Mouse (Mus musculus): ENCODE measurements around the gene Ywhae.

The Ywhae gene

DNA sequence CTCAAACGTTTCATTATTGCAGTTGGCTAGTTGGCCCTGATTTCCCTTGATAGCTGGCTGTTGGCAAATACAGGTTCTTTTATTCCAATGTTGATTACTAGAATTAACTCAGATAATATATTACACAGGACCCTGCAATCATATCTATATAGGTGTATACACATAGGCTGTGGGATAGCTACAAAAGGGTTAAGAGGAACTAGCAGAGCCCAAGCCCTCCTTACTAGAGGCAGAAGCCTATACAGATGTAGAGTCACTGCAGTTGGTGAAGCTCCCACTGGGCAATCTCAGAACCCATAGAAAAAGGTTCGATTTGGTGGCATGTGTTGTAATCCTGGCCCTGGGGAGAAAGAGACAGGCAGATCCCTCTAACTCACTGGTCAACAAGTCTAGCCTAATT is 5.5 kb upstream of the Ywhae start:
- ChIA-PET POLR2A (interaction anchor here in 1 of 4 experiments (0.7 kb wide), 1 partner anchor 13 kb away, joined by 6 read pairs; no protein-coding TSS in a partner anchor), CTCF (interaction anchor here in 1 of 4 experiments (0.6 kb wide), 1 partner anchor 478 kb away, joined by 3 read pairs; no protein-coding TSS in a partner anchor)

DNA sequence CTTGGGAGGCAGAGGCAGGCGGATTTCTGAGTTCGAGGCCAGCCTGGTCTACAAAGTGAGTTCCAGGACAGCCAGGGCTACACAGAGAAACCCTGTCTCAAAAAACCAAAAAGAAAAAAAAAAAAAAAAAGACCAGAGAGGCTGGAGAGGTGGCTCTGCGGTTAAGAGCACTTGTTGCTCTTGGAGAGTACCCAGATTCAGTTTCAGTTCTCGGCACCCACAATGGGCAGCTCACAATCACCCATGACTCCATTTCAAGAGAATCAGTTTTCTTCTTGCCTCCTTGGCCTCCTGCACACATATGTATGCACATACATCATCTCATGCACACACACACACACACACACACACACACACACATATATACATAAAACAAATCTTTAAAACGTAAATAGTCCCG is 5.0 kb upstream of the Ywhae start:
- CTCF ChIA-PET: interaction anchor here in 2 of 4 experiments (0.5 to 0.6 kb wide), 2 partner anchors 14 to 478 kb away, joined by 3 to 5 read pairs; no protein-coding TSS in a partner anchor
- POLR2A ChIA-PET: interaction anchor here in 1 of 4 experiments (0.7 kb wide), 1 partner anchor 13 kb away, joined by 6 read pairs; no protein-coding TSS in a partner anchor

DNA sequence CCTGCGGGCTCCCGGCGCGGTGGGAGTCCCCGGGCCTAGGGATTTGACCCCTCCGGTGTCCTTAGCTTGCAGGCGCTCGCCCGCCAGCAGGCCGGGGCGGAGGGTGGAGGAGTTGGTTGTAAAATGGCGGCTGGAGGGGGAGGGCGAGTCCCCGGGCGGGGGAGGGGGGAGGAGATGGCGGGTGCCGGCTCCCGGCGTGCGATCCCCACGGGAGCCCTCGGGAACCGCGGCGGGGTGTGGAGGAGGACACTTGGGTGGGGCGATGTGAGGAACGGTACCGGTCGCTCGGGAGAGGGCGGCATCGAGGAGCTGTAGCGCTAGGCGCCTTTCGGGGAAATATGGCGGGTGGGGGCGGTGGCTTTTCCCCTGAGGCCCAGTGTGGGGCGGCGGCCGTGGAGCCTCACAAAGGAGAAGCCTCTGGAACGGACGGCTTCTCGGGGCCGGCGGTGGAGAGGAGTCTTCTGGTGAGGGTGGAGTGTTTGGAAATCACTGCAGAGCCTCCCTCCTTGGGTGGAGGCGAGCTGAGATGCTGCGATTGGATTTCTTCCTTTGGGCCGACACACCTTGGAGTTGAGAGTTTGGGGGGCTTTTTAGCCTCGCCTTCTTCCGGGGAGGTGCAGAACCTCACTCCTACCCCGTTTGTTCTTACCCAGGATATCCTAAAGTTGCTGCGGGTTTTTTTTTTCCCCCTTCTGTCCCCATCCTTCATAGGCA is 715 bp downstream of the Ywhae start:
- ChIA-PET CTCF (interaction anchor here (0.6 to 3.9 kb wide), 10 partner anchors 11 to 913 kb away, joined by 3 to 12 read pairs (median 4); partner anchors contain the start of genes Dbil5 (in 1 of the 4), Gemin4 (in 1 of the 4) and Timm22 (in 1 of the 4)), POLR2A (interaction anchor here (0.5 to 10.6 kb wide), 81 partner anchors 8 to 1432 kb away, joined by 3 to 444 read pairs (median 5); partner anchors contain the start of genes Tlcd2 (in 2 of the 4), Crk (in 1 of the 4), Fam57a (in 1 of the 4) and Pitpna (in 1 of the 4))

DNA sequence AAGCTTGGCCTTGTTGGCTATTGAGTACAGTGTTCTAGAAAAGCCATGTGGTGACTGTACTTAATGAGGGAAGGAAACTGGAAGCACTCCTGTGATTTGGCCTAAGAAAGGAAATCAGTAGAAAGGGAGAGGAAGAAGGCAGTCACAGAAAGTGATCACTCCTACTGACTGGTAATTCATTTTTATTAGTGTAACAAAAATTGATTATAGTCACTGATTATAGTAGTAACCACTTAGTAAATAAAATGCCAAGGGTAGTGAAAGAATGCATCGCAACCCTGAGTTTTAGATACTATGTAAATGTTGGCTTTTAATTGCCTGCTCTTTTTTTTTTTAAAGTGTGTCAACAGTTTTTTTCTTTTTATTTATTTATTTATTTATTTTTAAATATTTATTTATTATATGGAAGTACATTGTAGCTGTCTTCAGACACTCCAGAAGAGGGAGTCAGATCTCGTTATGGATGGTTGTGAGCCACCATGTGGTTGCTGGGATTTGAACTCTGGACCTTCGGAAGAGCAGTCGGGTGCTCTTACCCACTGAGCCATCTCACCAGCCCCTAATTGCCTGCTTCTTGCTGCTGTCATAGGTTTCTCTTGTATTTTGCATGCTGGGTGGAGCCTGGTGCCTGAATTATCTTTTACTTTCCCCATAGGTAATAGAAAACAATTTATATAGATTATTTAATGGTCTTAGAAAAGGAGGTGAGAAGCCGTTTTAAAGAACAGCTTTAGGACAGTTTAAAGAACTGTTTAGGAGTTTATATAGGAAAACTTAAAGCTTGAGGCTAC is 3.0 kb downstream of the Ywhae start:
- CTCF ChIA-PET: interaction anchor here in 2 of 4 experiments (0.7 to 1.6 kb wide), 2 partner anchors 9 to 42 kb away, joined by 4 read pairs; no protein-coding TSS in a partner anchor

DNA sequence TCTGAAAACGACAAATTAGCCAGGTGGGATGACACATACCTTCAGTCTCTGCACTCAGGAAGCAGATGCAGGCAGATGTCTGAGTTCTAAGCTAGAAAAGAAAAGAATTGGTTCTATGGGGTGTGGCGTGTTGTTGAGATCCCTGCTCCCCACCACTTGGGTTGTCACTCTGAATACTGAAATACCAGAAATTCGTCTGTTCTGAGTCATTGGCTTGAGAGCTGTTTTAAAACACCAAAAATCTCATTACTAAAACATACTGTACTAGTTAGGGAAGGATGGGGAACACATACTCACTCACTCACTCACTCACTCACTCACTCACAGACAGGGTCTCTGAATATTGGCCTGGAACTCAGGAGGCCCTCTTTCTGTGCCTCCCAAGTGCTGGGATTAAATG is 4.3 kb downstream of the Ywhae start:
- POLR2A ChIA-PET: interaction anchor here (0.5 to 10.6 kb wide), 19 partner anchors 7 to 652 kb away, joined by 3 to 444 read pairs (median 3); no protein-coding TSS in a partner anchor
- CTCF ChIA-PET: interaction anchor here in 1 of 4 experiments (0.6 kb wide), 1 partner anchor 25 kb away, joined by 4 read pairs; no protein-coding TSS in a partner anchor

More for the DNA sequence above, 3.0 kb downstream of the Ywhae start:
- POLR2A ChIA-PET: interaction anchor here (0.6 to 10.6 kb wide), 27 partner anchors 8 to 443 kb away, joined by 3 to 444 read pairs (median 4); partner anchors contain the start of genes Fam57a (in 1 of the 4), Tlcd2 (in 1 of the 4) and Vps53 (in 1 of the 4)

DNA sequence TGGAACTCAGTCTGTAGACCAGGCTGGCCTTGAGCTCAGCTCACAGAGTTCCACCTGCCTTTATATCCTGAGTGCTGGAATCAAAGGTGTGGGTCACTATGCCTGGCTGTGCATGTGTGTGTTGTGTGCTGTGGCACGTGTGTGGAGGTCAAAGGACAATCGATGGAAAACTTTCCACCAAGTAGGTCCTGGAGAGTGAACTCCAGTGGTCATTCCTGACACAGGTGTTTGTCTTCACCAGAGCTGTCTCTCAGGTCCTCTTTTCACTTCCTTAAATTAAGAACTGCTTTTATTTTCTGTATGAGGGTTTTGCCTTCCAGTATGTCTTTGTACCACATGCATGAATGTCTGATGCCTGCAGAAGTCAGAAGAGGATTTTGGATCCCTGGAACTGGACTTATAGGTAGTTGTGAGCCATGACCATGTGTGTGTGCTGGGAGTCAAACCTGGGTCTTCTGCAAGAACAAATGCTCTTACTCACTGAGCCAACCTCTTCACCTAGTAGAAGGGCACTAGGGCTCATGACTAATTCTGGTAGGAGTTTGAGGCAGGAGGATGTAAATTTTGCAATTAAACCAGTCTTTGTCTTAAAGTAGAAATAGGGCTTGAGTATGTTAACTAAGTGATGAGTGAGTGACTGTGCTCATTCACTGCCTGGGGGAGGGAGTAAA is 5.3 kb downstream of the Ywhae start:
- ChIA-PET CTCF (no interaction called here), POLR2A (interaction anchor here in 3 of 4 experiments (0.6 to 10.6 kb wide), 13 partner anchors 11 to 486 kb away, joined by 3 to 444 read pairs (median 3); no protein-coding TSS in a partner anchor)

DNA sequence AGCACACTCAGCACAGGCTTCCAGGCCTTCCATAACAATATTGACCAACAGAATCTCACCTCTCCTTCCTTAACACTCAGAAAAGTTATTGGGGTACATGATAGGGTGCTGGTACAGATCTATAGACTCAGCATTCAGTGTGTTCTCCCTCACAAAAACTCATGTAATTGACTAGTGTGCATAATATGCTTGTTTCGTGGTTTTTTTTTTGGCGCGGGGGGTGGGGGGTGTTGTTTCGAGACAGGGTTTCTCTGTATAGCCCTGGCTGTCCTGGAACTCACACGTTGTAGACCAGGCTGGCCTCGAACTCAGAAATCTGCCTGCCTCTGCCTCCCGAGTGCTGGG is 5.8 kb downstream of the Ywhae start:
- ChIA-PET POLR2A (interaction anchor here (0.6 to 10.6 kb wide), 12 partner anchors 10 to 315 kb away, joined by 3 to 444 read pairs (median 4); partner anchors contain the start of gene Tlcd2 (in 1 of the 4)), CTCF (interaction anchor here in 2 of 4 experiments (0.6 kb wide), 2 partner anchors 14 to 699 kb away, joined by 3 to 4 read pairs; no protein-coding TSS in a partner anchor)

DNA sequence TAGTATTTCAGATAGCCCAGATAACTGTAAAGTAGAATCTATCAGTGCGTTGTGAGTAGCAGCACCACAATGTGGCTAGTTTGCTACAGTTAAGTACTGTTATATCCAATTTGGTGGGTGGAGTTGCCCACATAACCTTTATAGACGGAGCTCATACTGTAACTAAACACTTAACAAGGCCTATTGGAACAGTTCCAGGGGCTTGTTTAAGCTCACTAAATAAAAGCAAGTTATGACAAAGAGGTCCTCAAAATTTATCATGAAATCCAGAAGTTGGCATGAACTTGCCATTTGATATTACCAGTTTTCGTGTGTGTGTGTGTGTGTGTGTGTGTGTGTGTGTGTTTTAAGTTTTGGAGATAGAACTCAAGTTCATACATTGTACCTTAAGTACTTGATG is 7.5 kb downstream of the Ywhae start:
- CTCF ChIA-PET: interaction anchor here in 2 of 4 experiments (0.6 to 1.3 kb wide), 4 partner anchors 10 to 225 kb away, joined by 3 read pairs; no protein-coding TSS in a partner anchor
- POLR2A ChIA-PET: interaction anchor here in 3 of 4 experiments (0.6 to 6.9 kb wide), 21 partner anchors 8 to 279 kb away, joined by 3 to 176 read pairs (median 6); partner anchors contain the start of genes Ywhae (in 2 of the 3), Rph3al (in 1 of the 3) and Tlcd2 (in 1 of the 3)

DNA sequence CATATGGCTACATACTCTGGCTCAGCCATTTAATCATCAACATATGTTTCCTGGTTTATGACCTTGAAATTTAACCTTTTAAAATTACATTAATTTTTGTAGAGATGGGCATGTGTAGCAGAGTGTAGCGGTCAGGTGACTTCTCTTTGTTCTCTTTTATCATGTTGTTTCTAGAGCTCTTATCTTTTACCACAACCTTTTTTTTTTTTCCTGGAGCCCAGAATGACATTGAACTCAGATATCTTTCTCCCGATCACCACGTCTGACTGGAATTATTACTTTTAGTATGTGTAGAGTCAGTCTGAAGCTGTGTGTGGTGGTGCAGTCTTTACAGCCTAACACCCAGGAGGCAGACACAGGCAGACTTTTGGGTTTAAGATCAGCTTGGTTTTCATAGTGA is 8.9 kb downstream of the Ywhae start:
- ChIA-PET POLR2A (interaction anchor here in 3 of 4 experiments (0.5 to 6.9 kb wide), 19 partner anchors 9 to 1850 kb away, joined by 3 to 176 read pairs (median 7); partner anchors contain the start of gene Ywhae (in 3 of the 3)), CTCF (interaction anchor here in 1 of 4 experiments (1.1 kb wide), 1 partner anchor 28 kb away, joined by 4 read pairs; no protein-coding TSS in a partner anchor)

DNA sequence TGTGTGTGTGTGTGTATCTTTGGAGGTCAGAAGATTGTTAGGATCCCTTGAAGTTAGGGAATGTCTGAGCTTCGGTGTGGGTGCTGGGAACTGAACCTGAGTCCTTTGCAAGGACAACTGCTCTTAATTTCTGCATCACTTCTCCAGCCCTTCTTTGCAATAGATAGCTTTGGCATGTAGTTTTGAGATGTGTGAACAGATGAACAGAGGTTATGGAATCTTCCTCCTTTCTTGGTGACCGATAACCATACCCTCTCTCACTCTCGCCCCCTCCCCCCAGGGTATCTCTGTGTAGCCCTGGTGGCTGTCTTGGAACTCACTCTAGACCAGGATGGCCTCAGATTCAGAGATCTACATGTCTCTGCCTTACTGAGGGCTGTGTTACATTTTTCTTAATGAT is 12.1 kb downstream of the Ywhae start:
- ChIA-PET CTCF (interaction anchor here in 3 of 4 experiments (0.6 to 1.3 kb wide), 4 partner anchors 10 to 31 kb away, joined by 3 to 5 read pairs (median 4); partner anchors contain the start of gene Ywhae (in 1 of the 3)), POLR2A (interaction anchor here (0.6 to 17.2 kb wide), 18 partner anchors 8 to 565 kb away, joined by 3 to 444 read pairs (median 4); partner anchors contain the start of genes Ywhae (in 4 of the 4) and 1700016K19Rik (in 1 of the 4))

DNA sequence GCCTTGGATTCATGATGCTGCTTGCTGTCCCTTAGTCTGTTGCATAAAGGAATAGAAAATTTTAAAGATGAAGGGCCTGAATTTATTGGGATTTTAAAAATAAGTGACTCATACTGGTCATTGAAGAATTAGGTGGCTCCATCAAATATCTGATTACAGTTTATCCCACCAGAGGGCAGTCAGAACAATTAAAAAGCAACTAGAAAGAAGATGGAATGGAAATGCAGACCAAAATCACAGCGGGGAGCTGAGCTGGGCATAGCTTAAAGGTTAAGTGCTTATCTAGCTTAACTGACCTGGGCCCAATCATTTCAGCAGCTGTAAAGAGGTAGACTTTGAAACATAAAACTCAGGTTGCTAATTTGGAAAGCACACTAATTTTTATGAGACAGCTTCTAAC is 17.9 kb downstream of the Ywhae start:
- CTCF ChIA-PET: interaction anchor here in 3 of 4 experiments (0.6 to 3.7 kb wide), 4 partner anchors 10 to 152 kb away, joined by 3 to 12 read pairs (median 4); partner anchors contain the start of gene Ywhae (in 1 of the 3)
- POLR2A ChIA-PET: interaction anchor here (0.5 to 17.2 kb wide), 19 partner anchors 7 to 959 kb away, joined by 3 to 444 read pairs (median 6); partner anchors contain the start of genes Ywhae (in 3 of the 4) and Tlcd2 (in 1 of the 4)

DNA sequence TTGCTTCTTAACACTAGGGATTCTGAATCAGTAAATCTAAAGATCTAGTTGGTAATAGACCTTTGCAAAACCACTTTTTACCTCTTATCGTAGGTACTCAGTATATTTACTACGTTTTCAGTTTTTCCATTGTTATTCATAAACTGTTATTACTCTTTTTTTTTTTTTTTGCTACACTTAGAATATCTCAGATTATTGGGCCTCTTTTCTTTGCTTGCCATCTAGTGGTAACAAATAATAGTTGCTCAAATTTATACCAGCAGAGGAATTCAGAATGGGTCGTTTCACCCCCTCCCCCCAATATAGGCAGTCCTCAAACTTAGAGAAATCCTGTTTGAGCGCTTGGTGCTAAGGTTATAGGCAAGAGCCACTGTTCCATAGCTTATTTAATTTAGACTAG is 18.4 kb downstream of the Ywhae start:
- CTCF ChIA-PET: interaction anchor here in 2 of 4 experiments (0.8 to 3.7 kb wide), 3 partner anchors 11 to 37 kb away, joined by 3 to 12 read pairs (median 4); partner anchors contain the start of gene Ywhae (in 1 of the 2)
- POLR2A ChIA-PET: interaction anchor here (0.5 to 17.2 kb wide), 19 partner anchors 6 to 959 kb away, joined by 3 to 444 read pairs (median 5); partner anchors contain the start of genes Ywhae (in 3 of the 4) and Tlcd2 (in 1 of the 4)

DNA sequence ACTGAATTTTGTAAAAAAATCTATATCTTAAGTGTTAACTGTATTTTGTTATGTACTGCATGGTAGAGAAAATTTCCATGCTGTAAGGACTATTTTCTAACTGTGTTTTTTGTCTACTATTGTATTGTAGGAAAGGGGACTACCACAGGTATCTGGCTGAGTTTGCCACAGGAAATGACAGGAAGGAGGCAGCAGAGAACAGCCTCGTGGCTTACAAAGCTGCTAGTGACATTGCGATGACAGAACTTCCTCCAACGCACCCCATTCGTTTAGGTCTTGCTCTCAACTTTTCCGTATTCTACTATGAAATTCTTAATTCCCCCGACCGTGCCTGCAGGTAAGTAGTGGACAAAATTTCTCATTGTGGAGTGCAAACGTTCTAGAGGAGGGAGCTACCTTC is 24.0 kb downstream of the Ywhae start:
- ChIA-PET POLR2A (interaction anchor here in 1 of 4 experiments (1.2 to 17.2 kb wide), 5 partner anchors 8 to 43 kb away, joined by 3 to 444 read pairs (median 75); partner anchors contain the start of gene Ywhae), CTCF (interaction anchor here in 1 of 4 experiments (1.6 kb wide), 1 partner anchor 210 kb away, joined by 3 read pairs; no protein-coding TSS in a partner anchor)

DNA sequence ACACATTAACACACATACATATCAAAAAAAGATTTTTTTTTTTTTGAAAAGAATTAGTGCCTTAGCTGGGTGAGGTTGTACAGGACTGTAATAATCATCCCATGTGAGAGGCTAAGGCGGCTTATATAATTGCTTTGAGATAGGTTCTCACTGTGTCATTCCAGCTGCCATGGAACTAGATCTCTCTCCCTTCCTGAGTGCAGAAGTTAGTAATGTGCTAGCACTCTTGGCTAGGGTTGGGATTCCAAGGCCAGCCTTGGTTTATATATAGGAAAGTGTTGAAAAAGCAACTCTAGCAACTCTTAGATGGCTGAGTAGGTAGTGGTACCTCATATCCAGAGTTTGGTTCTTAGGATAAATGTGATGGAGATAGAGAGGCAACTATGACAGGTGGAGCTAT is 25.9 kb downstream of the Ywhae start:
- POLR2A ChIA-PET: interaction anchor here in 3 of 4 experiments (0.7 to 17.2 kb wide), 13 partner anchors 7 to 325 kb away, joined by 3 to 444 read pairs (median 6); partner anchors contain the start of genes Ywhae (in 2 of the 3) and Crk (in 1 of the 3)
- CTCF ChIA-PET: interaction anchor here in 2 of 4 experiments (0.7 to 1.4 kb wide), 3 partner anchors 8 to 45 kb away, joined by 3 to 4 read pairs (median 3); no protein-coding TSS in a partner anchor

DNA sequence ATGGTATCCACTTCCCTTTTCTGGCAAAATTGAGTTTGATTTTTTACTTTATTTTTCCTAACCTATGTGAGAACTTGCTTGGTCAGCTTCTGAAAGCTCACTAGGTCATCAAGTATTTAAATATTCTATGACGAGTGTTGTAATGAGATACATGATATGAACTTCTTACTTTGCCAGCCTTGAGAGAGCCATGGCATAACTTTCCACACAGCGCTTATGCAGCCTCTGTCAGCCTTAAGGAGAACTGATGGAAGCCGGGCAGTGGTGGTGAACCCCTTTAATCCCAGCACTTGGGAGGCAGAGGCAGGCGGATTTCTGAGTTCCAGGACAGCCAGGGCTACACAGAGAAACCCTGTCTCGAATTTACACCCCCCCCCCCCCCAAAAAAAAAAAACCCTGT is 28.1 kb downstream of the Ywhae start:
- POLR2A ChIA-PET: interaction anchor here in 1 of 4 experiments (1.0 to 3.7 kb wide), 5 partner anchors 10 to 106 kb away, joined by 3 to 16 read pairs (median 7); partner anchors contain the start of gene Ywhae
- CTCF ChIA-PET: no interaction called here

DNA sequence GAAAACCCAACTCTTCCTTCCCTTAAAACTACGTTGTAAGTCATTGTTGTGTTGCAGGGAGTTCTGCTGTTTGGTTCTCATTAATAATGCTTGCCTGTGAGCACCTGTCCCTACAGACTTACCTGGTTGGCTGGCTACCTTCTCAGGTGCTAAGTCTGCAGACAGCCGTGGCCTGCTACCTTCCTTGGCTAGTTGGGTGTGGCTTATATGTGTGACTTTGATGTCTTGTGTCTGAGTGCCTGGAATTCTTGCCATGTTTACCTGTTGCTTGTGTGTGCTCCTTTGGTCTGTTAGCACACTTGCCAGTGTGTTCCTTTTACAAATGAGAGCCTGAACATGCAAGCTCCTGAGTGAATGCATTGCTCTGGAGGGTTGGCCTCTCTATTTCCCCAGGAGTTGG is 30.0 kb downstream of the Ywhae start:
- POLR2A ChIA-PET: interaction anchor here (0.7 to 6.4 kb wide), 9 partner anchors 8 to 239 kb away, joined by 3 to 75 read pairs (median 5); partner anchors contain the start of gene Ywhae (in 2 of the 4)
- CTCF ChIA-PET: interaction anchor here in 2 of 4 experiments (0.5 to 0.6 kb wide), 2 partner anchors 148 to 848 kb away, joined by 3 to 4 read pairs; no protein-coding TSS in a partner anchor
